Mouse (Mus musculus): ENCODE measurements at regions not wholly inside any gene's neighbourhood (a gene's known extent, or its start where the extent isn't known, plus 50 kb on each side); places are given as distances from the start of the nearest gene placed in this dataset.
"Not testable (repeated sequence)": the region's sequence is repeated elsewhere in the genome, so short reads cannot be mapped to it uniquely, and the experiment has no call there.

DNA sequence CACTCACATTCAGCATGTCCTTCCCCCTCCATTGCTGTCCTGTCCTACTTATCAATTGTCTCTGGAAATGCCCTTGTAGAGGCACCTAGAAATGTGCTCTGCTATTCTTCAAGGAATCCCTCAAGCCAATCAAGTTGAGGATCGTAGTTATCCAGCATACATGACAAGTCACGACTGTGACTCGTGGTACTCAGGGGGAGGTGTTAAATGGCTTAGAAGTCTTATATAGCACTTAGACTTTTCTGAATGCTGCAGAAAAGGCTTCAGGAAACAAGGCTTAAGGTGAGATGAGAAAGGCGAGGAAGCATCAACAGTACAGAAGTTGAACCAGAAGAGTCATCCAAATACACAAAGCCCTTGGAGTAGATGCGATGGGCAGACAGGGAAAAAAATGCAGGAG lies 467.5 kb upstream of the Smim15 start:
- ATAC-seq (replicated peaks; ENCODE audit: low FRiP score, low TSS enrichment, poor library complexity, severe bottlenecking), result no peak

DNA sequence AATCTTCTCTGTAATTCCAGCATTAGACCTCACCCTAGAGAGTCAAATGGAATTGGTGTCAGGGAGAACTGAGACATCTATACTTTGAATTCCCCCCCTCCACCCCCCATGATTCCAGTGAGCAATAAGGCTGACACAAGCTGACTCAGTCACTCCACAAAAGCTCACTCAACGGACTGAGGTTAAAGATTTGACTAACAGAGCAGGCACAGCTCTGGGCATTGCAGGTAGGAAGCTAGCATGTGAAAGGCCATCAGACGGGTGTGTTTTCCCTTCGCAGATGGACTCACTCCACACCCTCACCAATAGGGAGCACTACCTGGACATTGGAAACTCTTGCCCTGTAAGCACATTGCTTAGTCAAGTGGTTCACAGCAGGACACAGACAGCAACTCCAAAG lies 469.2 kb upstream of the Smim15 start:
- ATAC-seq (replicated peaks; ENCODE audit: low FRiP score, low TSS enrichment, poor library complexity, severe bottlenecking), result no peak

DNA sequence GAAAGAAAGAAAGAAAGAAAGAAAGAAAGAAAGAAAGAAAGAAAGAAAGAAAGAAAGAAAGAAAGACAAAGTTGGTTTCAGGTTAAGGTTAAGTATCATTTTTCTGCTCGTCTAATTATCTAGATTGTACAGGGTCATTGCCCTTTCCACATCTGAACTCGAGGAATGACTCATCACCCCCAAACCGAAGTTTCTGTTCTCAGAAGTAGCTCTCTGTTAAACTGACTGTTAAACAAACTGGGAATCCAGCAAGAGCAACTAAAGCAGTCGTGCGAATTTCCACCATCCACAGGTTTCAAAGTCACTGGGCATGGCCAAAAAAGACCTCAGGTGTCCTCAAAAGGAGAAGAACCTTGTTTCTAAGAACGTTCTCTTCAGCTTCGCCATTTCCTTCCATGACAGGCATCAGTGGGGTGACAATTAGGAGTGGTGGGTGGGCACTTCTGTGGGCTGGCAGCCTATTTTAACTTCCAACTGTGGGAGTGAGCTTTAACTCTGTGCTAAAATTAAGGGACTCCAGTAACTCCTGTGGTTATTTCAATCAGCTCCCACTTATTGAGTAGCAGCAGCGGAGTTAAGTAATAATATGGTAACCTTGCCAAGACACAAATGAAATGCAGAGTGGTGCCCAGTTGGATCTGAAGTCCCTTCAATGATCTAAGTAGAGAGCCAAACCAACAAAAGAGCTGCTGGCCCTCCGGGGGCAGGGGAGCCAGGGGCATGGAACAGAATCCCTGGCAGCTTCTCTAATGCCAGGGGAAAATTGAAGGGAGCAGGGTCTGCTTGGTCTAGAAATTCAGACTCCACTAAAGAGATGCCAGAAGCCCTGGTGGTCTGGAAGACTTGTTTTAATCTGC lies 470.5 kb upstream of the Smim15 start:
- no peak for ATAC-seq (replicated peaks; ENCODE audit: low FRiP score, low TSS enrichment, poor library complexity, severe bottlenecking)

DNA sequence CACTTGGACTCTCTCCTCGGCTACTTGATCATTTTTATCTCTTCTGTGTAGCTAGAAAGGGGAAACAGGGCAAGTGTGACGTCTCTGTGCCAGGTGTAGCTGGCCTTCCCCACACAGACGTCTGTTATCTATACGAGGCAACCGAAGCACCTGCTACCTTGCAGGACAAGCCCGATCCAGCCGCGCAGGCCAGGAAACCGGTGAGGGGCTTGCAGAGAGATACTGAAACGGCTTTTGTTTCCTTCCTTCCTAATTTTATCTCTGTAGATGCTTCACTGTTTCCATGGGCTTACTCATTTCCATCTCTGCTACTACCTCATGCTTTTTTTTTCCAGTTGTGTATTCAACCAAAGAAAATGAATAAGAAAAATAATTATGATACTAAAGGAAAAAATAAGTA lies 472.7 kb upstream of the Smim15 start:
- peak; percentile 80 for ATAC-seq (replicated peaks; ENCODE audit: low FRiP score, low TSS enrichment, poor library complexity, severe bottlenecking)

DNA sequence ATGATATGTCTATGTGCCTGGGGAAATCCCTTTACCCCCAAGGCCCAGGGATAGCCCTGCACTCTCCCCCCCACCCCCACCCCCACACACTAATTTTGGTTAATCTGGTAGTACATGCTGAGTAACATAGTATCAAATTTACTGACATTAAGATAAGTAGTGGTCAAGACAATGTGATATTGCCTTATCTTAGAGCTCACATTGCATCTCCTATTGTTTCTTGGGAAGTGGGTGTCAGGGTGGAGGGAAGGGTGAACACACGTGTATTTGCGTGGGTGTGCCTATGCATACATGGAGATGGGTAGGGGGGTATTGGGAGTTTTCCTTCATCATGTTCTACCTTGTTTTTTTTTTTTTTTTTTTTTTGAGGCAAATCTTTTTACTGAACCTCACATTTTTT lies 474.8 kb upstream of the Smim15 start:
- no peak for ATAC-seq (replicated peaks; ENCODE audit: low FRiP score, low TSS enrichment, poor library complexity, severe bottlenecking)

DNA sequence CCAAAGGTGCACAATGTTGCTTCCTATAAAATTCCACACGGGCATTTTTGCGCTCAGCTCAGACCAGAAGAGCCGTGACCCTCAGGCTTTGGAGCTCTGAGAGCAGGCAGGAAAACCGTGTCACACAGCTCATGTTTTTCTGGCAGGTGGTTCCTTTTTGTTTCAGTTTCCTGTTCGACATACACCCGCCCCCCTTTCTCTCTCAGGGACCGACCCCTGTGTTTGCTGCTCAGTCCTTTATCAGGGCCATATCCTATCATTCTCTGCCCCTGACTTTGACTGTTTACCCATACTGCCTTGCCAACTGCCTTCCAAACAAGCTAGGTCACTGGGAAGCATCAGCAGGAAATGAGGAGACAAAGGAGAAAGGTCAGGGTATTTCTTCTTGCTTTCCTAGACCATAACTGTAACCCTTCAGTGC lies 475.5 kb upstream of the Smim15 start:
- 0 out of 2 replicates have a peak, but pooled peaks have one; percentile 7 for ATAC-seq (replicated peaks; ENCODE audit: low FRiP score, low TSS enrichment, poor library complexity, severe bottlenecking)

DNA sequence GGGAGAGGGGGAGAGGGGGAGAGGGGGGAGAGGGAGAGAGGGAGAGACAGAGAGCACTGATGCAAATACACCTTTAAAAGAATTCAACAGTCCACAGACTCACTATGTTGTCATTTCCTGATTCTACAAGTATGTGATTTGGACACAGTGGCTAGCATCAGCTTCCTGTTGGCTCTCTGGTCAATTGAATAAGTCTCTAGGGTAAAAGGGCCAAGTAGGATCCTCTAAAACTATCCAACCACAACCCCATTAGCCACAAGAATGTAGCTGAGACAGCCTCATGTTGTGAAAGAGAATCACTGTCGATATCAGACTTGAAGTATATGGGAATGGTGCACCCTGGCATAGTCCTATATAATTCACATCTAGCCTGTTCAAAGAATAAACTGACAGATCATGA lies 481.8 kb upstream of the Smim15 start:
- ATAC-seq (replicated peaks; ENCODE audit: low FRiP score, low TSS enrichment, poor library complexity, severe bottlenecking), result no peak

DNA sequence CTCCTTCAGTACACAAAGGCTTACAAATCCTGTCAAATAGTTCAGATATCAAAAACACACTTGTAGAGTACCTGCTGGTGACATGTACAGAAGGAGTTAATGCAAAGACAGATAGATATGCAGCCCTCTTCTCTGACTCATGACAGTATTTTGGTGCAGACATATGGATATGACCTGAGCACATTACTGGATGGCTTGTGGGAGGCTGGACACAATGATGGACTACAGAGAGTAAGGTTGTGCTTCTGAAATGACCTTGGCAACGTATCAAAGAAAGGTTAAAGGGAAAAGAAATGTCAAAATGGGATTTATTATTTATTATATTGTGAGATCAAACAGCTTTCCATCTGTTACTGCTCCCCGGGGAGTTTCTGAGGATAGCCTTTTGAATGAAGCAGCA lies 482.7 kb upstream of the Smim15 start:
- no peak for ATAC-seq (replicated peaks; ENCODE audit: low FRiP score, low TSS enrichment, poor library complexity, severe bottlenecking)

DNA sequence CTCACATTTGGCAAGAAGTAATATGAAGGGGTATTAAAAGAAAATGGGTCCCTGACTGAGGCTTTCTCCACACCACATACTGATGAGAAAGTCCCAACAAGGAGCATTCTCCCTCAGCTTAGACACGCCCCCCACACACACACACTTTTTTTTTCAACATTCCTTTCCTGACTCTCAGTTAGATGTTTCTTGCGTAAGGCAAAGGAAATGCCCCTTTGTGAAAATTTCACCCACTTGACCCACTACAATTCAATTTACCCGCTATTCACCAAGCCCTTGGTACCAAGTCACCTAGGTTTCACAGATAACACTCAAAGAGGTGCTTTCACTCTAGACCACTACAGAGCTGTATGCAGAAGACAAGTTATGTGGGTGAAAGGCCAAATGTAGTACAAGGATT lies 488.3 kb upstream of the Smim15 start:
- no peak for ATAC-seq (replicated peaks; ENCODE audit: low FRiP score, low TSS enrichment, poor library complexity, severe bottlenecking)

DNA sequence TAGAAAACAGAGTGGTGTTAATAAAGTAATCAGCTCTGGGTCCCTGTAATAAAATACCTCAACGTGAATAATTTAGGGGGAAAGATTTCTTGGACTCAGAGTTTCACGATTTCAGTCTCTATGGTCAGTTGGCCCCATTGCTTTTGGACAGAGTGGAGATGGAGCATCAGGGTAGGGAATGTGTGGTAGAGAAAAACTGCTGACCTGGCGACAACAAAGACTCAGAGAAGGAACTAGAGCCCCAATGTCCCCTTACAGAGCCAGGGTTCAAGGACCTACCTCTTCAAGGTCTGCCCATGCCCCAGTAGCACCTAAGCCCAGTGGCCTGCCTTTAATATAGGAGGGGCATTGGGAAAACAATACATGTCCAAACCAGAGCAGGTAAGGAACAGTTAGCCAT lies 490.2 kb upstream of the Smim15 start:
- no peak for ATAC-seq (replicated peaks; ENCODE audit: low FRiP score, low TSS enrichment, poor library complexity, severe bottlenecking)

DNA sequence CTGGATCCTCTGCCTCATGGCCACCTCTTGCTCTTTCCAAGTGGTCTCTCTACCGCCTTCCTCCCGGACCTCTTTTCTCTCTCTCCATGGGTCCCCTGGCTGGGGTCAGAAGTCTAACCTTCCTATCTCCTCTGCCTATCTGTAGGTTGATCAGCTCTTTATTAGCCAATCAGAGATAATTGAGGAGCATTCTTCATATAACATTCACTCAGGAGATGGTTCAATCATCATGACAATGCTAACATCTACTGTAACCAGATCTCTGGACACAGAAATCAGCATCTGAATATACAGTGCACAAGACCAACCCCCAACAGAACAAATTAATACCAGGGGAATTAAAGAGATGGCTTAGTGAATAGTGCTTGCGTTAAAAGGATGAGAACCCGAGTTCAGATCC lies 492.1 kb upstream of the Smim15 start:
- no peak for ATAC-seq (replicated peaks; ENCODE audit: low FRiP score, low TSS enrichment, poor library complexity, severe bottlenecking)

DNA sequence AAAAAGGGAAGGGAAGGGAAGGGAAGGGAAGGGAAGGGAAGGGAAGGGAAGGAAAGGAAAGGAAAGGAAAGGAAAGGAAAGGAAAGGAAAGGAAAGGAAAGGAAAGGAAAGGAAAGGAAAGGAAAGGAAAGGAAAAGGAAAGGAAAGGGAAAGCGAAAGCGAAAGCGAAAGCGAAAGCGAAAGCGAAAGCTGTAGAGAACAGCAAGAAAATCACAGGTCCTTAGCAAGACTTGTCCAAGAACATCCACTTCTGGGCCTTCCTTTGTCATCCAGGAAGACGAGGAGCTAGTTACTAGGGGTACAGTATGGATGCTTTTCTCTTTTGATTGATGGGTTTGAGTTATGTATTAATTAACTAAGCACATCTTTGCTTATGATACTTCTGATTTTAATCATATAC lies 494.3 kb upstream of the Smim15 start:
- ATAC-seq (replicated peaks; ENCODE audit: low FRiP score, low TSS enrichment, poor library complexity, severe bottlenecking), result not testable (repeated sequence)

DNA sequence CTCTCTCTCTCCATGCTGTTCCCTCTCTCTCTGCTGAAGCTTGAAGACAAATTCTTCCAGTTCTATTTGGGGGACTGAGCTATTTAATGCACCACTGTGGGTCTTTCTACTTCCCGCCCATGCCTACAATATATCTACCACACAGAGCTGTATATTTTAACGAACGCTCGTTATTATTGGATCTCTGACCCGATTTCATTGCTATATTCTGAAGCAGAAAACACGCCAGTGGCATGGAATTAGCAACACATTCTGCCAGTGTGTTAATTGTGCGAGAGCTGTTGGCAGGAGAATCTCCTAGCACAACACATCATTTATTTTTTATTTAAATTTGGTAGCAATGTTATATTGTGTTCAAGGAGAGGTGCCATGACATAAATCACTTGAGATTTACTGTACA lies 497.2 kb upstream of the Smim15 start:
- no peak for ATAC-seq (replicated peaks; ENCODE audit: low FRiP score, low TSS enrichment, poor library complexity, severe bottlenecking)

DNA sequence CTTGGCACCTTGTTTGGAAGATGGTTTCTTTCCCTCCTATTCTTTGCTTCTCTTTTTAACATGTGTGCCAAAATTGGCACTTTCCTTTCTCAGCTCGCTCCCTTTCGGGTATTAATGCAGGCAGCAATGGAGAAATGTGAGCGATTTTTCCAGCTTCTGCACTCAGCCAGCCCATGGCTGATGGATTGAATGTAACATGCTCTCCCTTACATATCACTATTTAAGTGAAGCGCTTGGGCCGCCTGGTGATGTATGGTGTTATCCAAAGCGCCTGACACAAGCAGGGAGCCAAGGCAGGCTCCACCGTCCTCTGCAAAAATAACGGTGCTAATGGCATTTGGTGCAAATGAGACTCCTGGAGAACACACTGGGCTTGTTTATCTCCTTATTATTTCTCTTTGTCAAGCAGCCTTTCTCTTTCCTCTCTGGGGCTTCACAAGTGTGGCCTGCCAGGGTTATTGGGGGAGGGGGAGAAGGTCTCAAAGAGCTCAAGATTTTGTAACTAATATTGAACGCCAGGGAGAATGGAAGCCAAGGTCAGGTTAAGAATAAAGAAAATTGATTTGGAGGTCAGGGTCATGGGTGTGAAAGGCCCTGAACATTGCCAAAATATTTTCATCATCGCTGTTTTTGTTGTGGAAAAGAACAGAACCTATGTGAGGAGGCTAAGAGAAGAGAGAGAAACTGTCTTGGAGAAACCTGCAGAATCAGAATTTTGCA lies 497.9 kb upstream of the Smim15 start:
- no peak for ATAC-seq (replicated peaks; ENCODE audit: low FRiP score, low TSS enrichment, poor library complexity, severe bottlenecking)

DNA sequence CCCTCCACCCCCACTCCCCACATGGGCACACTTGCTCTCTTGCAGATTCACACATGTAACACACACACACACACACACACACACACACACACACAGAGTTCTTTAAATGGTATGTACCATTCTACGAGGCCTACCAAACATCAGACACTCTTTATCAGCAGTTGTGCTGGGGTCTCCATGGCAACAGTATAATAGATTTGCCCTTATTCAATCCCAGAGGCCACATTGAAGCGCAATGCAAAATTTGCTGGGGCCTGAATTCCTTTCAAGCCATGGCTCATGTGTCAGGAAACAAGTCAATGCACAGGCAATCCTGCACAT lies 502.7 kb upstream of the Smim15 start:
- ATAC-seq (replicated peaks; ENCODE audit: low FRiP score, low TSS enrichment, poor library complexity, severe bottlenecking), result no peak

DNA sequence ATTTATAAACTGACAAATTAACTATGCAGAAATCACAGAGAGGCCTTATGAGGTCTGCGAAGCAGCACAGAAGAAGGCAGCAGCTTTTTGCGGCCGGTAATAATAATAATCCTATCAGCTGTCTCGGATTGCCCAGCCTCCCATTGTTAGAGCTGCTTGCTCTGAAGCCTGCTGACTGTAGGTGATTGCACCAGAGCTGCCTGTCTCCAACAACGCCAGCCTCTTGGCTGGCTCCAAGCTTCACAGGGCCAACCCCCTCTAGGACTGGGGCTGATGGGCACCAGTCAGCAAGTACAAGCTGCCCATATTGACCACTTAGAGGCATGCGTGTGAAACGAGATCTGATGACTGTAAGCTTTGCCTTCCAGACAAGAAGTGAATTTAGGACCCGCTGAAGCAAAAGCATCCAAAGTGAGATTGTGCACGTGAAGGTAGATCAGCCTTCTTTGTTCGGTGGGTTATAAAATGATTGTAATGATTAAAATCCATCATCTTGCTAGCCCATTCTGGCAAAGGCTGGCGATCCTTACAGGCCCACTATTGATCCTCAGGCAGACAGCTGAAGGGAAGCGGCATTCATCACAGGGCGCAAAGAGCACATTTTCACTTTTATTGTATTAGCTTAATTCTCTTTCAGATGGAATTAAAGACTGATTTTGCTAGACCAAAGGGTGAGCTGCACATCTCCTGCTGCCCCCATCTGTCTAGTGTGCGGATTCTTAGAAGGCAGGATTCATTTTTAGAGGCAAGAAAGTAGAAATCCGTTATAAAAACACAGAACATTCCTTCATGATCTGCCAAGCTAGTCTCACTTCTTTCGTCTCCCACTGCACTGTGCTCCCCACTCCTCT lies 503.2 kb upstream of the Smim15 start:
- no peak for ATAC-seq (replicated peaks; ENCODE audit: low FRiP score, low TSS enrichment, poor library complexity, severe bottlenecking)

DNA sequence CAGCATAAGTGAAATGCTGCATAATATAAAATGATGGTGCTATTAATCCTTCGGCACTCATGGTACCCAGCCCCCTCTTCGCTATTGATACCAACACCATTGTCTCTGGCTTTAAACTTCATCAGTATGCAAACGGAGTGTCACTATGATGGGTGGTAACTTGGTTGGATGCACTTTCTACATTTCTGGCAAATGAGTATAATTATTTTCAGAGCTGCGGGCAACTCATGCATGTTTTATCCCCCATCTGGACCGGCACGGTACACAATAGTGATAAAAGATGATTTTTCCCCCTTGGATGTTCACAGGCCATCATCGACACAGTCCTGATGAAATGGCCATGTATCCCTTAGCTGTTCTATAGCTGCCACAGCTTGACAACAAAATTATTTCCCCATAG lies 503.9 kb upstream of the Smim15 start:
- no peak for ATAC-seq (replicated peaks; ENCODE audit: low FRiP score, low TSS enrichment, poor library complexity, severe bottlenecking)

DNA sequence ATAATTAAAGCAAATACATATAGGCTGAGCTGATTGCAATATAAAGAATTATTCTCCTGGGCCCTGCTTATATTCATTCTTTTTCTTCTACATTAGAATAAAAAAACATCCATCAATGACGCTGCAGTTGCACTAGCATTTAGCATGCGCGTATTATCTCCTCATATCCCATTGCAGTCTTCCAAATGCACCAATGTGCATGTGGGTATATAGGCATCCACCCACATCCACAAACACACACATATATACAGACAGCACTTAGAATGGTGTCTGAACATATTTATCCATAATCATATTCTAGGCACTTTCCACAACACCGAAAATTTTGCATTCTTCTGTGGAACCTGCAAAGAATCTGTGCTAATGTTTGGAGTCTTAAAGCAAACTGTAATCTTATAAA lies 504.4 kb upstream of the Smim15 start:
- no peak for ATAC-seq (replicated peaks; ENCODE audit: low FRiP score, low TSS enrichment, poor library complexity, severe bottlenecking)

DNA sequence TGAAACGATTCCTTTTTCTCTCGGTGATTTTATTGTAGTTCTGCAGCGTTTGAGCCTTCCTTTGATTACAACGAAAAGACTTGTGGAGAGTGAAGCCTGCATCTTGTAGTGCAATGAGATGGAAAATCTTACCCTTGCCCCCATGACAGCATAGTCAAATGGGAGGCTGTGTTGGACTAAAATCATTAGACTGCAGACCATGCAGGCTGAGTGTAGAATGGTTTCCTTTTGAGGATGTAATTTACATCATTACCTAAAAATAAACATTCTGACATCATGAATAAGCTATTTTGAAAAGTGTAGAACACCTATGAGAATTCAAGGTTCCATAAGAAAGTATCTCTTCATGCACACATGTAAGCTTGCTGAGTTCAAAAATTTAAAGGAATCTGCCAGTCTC lies 504.9 kb upstream of the Smim15 start:
- ATAC-seq (replicated peaks; ENCODE audit: low FRiP score, low TSS enrichment, poor library complexity, severe bottlenecking), result no peak

DNA sequence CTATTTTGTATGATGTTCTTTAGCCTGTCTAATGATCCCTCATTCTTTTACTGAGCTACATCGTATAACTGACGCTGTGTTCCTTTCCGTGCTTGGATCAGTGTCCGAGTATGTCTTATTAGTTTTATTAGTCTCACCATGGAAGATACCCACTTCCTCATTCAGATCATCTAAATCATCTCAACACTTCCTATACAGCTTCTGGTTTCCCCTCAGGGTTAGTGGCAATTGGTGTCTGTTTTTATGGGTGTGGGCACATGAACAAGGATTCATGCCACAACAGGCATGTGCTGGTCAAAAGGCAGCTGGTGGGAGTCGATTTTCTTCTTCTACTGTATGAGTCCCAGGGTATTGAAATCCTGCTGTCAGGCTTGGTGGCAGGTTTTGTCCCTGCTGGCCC lies 509.0 kb upstream of the Smim15 start:
- ATAC-seq (replicated peaks; ENCODE audit: low FRiP score, low TSS enrichment, poor library complexity, severe bottlenecking), result no peak
